Mouse (Mus musculus) T-helper 2 cell (primary cell): ENCODE results near the gene Cyb561d1.
"Not testable (repeated sequence)": the region's sequence is repeated elsewhere in the genome, so short reads cannot be mapped to it uniquely, and the experiment has no call there.

Source experiments
- in situ Hi-C: fragments of 300-600 bp; cut with MboI, MseI; formaldehyde crosslinking; loops from one replicate; pipeline ENCODE4 v1.15.1; 2025; ENCODE audit warnings: high pct_unique_total_duplicates

Gene Cyb561d1

DNA sequence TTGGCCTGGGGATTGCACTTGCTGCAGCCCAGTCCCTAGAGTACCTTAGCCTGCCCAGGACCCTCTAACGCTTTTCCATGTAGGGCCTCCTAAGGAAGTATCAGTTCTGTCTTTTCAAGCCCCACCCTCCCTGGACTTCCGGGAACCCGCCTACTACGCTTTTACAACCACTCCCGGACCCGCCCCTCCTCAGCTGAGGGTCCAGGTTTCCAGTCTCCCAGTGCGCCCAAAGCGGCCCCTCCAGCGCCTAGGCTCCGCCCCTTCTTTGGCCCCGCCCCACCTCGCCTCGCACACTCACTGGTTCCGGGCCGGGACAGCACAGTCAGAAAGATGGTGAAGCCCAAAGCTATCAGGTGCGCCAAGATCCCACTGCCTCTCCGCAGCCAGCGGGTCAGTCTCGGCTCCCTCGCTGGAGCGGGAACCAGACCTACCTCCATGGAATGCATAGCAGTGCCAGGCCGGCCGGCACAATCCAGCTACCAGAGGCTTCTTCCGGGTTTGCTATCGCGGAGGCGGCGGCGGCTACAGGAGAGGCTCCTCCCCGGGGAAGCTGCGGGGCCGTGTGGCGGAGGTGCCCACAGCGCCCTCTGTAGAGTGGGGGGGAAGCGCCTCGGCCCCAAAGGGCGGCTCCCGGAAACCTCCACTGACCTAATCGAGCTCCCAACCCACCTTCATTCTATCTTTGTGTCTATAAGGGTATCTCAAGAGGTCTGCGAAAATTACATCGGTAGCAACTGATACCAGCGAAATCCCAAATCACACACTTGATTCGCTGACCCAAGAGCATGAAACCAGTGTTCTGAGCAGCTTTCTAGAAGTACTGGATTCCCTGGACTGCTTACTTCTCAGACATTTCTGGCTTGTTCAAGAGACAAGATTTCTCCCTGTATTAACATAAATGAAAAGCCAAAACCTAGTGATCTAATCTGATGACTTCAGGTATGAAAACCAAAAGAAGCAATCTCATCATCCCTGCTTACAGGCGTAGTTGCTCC is at the start of gene Cyb561d1:
Gene Cyb561d1 (minus strand): TSS at position 884 of the 995 bp plus-strand sequence.
- in situ Hi-C loops: no loop called here

DNA sequence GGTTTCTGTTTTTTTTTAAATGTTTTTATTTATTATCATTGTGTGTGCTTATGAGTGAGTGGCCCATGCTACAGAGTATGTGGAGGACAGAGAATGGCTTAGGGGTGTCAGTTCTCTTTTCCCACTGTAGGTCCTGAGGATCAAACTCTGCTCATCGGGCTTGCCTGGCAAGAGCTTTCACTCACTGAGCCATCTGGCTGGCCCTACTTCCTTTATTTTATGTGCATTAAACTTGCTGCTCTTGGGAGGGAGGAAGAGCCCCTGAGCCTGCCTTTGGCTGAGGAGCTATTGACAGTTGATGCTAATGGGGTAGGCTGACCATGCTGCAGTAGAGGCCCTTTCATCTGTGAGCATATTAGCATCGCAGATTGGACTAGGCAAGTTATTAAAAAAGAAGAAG is 45.8 kb upstream of the Cyb561d1 start:
- in situ Hi-C loops: no loop called here

DNA sequence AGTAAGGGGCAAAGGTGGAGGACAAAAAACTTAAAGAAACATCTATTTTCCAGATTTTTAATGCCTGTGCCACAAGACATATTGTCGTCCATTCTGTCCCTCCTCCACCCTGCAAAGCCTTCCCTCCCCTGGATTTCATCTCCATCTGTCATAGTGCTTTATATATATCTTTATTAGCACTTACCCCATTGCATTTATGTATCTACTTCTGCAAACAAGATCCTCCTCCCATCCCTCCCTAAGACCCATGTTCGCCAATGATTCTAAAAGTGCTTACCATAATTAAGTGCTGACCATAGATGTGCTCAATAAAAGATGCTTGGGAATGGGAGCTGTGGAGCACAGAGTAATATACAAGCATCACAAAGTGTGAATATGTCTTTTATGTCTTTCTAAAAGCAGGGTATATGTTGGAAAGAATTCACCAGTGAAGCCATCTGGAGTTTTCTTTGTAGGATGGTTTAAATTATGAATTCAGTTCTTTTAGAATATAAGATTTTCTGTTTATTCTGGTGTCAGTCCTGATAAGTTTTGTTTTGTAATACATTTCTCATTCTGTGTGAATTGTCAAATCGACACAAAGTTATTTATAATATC is 40.3 kb upstream of the Cyb561d1 start:
- in situ Hi-C loops: no loop called here

DNA sequence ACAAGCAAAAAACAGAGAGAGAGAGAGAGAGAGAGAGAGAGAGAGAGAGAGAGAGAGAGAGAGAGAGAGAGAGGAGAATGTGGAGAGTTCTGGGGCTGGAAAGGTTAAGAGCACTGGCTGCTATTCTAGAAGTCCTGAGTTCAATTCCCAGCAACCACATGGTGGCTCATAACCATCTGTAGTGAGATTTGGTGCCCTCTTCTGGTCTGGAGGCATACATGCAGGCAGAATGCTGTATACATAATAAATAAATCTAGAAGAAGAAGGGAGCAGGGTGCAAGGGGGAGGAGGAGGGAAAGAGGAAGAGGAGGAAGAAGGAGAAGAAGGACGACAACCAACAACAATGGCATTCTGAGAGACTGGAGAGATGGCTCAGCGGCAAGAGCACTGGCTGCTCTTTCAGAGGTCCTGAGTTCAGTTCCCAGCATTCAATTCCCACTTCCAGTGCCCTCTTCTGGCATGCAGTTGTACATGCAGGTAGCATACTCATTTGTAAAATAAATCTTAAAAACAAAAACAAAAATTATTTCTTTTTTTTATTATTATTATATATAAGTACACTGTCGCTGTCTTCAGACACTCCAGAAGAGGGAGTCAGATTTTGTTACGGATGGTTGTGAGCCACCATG is 36.6 kb upstream of the Cyb561d1 start:
- in situ Hi-C loops: not testable (repeated sequence)

DNA sequence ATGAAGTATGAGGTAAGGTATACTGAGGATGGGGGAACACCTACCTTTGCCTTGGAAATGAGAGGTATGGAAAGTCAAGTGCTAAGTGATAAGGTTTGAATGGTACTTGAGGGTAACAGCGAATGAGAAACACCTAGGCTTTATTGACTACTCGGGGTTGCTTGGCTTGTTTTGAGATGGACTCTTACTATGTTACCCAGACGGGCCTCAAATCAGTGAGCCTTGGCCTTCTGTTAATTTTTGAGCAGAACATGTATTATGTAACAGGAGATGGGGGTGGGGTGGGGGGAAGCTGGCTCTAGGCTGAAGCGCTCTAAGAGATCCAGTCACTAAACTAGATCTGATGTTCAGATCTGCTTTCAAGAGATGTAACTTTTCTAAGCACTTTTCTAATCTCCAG is 30.6 kb upstream of the Cyb561d1 start:
- in situ Hi-C loops: no loop called here

DNA sequence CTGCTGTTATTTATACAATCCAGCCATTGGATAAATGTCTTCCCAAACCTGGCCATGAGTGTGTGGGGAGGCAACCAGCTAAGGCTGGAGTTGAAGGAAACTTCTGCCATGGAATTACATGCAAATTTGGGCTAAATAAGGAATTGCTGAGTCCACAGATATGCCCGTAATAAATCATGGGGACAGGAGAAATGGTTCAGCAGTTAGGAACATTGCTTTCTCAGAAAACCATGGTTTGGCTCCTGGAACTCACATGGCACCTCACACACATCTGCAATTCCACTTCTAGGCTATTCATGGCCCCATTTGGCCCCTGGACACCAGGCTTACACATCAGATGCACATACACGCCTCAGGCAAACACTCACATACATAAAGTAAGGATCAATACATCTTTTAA is 26.5 kb upstream of the Cyb561d1 start:
- in situ Hi-C loops: no loop called here

DNA sequence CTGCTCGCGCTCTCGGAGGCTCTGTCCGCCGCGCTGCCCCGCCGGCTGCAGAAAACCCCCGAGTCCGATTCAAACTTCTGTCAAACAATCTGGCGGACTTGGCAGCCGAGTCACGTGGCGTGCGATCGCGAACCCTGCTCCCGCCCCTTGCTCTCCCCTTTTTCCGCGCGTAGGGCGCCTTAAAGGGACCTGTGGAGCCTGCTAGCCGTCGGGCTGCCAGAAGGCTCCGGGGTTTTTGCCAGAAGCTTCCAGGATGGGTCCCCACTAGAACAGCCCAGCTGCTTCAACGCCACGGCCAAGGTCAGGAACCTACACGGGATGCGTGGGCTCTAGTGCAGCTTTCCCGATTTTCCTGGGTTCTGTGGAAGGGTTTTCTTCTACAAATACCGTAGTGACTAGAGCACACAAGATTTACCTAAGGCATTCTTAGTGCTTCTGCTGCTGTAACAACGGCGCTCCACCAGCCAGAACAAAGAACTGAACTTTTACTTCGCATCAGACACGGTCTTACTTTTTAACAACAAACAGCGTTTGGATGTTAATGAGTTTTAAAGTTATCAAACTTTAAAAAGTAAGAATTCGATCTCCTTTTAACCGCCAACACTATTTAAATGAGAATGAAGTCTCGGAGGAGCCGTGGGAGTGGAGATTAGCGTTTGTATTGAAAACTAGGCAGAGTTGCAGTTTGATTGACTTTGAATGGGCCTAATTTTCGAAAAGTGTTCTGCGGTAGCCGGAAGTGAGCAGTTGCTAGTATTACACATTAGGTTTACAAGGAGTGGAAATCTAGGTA is 25.7 kb upstream of the Cyb561d1 start, which contains the start of gene Sypl2:
Gene Sypl2 (minus strand): TSS at position 91 of the 793 bp plus-strand sequence.
- in situ Hi-C loops: no loop called here

DNA sequence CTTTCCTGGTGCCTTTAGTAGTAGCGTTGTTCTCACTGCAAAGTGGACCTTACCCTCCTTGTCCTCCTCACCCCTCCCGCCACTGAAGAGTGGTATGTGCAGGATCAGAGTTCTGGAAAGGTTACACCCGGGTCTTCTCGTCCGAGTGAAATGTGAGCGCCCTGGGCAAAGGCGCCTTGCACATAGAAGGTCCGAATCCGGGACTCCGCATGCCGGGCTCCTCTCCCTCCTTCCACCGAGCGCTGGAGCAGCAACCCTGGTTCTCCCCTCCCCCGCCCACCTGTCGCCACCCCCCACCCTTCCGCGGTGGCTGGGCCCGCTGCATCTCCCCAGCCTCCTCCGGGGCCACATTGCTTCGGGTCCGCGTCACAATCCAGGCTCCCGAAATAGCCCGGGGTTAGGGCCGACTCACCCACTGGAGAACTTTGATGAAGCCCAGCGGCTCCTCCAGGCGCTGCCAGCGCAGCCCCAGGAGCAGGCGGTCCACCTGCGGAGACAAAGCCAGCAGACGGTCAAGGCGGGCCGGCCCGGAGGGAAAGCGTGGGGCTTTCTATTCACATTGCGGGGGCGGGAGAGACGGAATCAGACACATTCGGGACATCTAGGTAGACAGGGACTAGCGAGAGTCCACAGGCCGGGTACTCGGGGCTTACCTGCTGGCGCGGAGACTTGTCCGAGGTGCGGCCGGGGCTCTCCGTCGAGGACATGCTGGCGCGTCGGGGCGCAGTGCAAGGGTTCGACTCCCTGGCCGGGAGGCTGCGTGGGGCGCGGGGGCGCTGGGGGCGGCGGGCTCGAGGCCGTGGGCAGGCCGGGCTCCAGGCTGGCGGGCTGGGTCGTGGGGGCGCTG is 24.9 kb upstream of the Cyb561d1 start:
- in situ Hi-C loops: no loop called here

DNA sequence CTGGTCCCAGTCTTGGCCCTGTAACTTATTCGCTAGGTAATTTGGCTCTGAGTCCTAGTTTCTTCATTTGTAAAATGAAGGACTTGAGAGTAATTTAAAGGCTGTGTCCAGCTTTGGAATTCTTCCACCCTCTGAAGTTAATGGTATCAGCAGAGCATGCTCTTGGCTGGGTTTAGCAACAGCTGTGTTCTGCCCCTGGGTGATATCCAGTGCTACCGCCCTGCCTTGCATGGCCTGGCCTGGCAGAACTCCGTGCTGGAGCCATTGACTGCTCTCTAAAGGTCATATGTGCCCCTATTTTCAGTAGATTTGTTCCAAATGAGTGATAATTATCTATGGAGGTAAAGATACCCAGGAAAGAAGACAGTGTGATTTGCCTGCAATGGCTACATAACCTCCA is 19.6 kb upstream of the Cyb561d1 start:
- in situ Hi-C loops: no loop called here

DNA sequence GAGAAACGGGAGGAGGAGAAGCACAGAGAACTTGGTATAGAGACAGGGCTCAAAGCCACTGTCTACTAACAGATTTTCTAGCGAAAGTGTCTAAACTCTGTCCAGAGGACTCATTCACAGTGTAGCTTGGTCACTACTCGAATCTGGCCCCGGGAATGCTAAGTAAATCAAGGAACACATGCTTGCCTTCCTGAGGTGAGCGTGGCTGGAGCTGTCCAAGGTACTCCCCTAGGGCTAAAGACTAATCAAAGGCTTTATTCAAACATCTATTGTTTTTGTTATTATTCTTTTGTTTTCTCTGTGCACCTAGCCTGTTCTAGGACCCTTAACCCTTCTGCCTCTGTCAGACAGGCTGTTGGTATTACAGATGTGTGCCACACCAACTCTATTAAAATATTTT is 13.7 kb upstream of the Cyb561d1 start:
- in situ Hi-C loops: no loop called here

DNA sequence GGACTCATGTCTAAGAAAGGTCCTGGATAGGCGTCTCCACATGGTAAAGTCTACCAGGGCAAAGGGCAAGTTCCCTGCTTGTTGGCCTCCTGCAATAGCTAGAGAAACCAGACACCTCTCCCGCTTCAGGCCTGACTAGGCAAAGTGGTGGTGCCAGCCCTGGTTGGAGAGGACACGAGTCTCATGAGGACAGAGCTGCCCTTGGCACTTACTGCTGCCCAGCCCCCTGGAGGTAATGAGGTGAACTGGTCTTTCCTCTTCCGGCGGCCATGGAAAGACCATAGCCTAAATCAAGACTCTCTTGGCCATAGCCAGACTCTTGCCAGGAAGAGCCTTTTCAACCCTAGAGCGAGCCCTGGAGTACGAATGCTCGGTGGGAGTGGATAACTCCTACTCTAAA is 11.4 kb upstream of the Cyb561d1 start:
- in situ Hi-C loops: no loop called here

DNA sequence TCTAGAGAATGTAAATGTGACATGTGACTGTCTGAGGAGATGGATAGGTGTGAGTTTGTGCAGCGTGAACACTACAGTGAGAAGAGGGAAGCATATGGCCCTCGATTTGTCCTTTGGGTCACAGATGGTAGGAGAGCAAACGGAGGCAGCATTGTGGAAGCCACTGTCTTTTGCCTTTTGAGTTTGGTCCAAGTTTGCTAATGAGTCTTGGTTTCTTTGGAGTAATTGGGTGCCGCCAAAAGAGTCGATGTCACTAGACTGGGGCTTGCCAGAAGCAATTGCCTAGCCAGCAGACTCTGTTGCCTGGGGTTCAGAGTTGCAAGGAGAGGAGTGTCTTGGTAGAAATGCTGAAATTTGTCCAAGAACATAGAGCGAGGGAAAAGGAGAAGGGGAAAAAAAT is 10.8 kb upstream of the Cyb561d1 start:
- in situ Hi-C loops: no loop called here

DNA sequence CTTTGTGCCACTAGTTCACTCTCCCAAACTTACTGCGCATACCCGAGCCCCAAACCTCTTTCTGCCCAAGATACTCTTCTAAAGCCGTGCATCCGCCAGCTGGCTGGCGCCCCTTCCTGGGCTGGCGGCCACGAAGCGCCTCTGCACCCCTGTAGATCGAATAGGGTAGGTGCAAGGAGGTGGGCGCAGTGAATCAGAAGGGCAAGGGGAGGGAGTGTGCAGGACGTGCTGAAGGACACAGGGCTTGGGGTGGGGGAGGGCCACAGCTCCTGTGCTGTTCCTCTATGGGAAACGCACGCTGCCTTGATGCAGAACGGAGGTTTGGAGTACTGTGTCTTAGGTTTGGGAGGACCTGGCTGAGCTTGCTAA is 9.7 kb upstream of the Cyb561d1 start, which contains the start of gene Atxn7l2:
Gene Atxn7l2 (minus strand): TSS at position 164 of the 369 bp plus-strand sequence.
- in situ Hi-C loops: no loop called here

DNA sequence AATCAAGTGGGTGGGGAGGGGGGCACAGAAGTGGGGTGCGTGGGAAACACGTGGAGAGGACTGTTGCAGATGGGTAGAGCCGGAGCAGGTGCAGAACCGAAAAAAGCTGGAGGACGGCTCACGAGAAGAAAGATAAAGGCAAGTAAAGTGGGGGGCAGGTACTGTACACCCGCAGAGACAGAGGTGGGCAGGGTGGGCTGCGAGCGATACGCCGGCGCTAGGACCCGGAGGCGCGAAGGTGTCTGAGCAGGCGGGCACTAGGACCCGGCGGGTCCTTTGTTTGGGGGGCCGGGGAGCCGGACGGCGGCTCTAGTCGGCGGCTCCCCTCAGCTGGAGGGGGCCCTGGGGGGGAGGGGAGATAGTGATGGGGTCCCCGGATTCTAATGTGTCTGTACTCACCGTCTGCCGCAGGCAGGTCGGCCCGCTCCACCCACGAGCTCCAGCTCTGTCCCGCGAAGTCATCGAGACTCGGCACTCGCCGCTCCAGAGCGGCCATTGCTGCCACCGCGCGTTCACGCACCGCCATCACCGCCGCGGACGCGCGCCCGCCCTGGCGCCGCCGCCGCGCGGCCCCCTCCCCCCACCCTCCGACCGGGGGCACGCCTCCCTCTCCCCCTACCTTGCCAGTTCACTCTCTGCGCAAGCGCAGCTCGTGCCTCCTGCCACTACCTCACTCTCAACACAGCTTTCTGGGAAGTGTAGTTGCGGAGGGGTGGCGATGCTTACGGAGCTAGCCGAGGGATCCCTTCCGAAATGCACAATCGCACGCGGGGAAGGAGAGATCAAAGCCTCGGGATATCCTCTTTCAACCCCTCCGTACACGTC is 9.1 kb upstream of the Cyb561d1 start:
- in situ Hi-C loops: no loop called here

DNA sequence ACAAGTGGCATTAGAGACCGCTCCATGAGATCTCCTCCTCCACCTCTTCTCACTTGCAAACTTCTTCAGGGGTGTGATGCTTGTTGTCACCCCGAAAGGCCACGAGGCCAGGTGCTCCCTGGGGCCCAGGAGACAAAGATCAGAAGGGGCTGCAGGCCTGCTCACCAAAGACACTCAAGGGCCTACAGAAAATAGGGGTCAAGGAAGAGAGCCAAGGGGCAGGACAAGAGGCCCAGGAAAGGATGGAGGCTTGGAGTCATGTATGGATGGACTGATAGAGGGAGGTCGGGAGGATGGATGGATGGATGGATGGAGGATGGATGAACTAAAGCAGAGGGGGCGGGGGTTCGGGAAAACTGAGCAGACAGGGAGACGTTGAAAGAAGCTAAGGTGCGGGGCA is 8.5 kb upstream of the Cyb561d1 start:
- in situ Hi-C loops: no loop called here

DNA sequence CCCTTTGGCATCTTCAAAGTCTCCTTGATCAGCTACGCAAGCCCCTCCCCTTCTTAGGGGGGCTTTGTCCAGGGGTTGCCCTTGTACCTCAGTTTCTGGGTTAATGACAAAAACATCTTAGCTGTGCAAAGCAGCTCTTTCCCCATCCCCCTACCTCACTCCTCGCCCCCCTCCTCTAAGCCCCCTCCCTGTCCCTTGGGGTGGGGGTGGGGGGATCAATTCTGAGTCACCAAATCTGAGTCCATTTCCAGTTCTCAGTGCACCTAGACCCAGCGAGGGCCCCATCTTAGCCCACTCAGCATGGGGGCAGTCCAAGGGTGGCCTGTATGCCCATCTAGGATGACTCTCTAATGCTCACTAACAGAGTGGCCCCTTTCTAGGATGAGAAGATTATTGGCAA is 8.0 kb upstream of the Cyb561d1 start:
- in situ Hi-C loops: no loop called here

DNA sequence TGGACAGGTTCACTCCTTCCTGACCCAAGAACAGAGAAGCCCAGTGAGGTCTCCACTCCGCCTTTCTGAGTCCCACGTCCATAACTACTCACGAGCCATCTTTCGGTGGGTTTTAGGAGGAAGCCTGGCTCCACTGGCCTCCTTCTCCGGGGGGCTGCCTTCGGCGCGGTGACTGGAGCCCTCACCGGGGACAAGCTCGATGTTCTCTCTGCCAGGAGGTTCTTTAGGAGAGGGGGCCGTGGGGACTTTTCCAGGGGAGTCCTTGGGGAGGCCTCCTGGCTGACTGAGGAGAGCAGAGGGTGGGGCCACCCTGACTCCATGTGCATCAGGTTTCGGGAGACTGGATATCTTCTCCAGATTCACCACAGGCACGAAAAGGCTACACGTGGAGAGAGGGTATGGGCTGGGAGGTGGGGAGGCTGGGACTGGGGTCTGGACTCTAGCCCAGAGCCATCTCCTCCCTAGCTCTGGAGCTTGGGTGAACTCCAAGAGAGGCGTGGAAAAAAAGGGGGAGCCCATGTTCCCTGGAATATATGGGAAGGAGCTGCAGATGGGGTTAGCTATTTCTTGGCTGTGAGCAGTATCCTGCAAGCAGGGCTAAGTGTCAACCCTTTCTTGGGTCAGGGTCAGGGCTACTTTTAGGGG is 5.8 kb upstream of the Cyb561d1 start:
- in situ Hi-C loops: no loop called here

DNA sequence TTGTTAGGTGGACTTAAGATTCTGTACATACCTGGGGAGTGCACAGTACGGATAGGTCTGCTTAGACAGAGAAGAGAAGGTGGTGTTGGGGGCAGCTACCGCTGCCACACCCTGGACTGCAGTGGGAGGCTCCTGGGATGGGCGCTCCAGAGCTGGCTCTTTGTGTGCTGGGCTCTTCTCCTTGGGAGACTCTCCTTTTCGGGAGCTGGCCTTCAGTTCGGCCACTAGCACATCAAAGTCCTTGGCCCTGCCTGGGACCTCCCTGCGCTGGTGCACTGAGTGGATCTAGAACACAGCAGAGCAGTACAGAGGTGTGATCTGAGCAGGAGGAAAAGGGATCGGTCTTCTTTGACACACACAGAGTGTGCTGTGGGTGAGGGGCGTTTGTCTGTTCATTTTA is 4.6 kb upstream of the Cyb561d1 start:
- in situ Hi-C loops: no loop called here

DNA sequence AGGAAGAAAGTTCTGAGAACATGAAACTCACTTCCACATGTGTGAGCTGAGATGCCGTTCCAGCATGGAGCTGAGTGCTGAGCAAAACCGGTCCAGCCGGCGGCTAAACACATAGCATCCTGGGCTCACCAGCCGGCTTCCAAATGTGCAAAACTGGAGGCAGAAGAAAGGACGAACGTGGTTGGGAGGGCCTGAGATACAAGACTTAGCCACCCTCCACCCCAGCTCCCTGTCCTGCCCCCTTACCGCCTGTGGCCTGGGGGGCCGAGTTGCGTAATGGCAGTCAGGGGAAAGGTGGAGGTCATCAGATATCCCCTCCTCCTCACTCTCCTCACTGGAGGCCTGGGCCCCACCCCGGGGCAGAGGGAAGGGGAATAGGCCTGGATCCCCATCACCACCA is 3.5 kb upstream of the Cyb561d1 start:
- in situ Hi-C loops: no loop called here
